Mouse (Mus musculus) mature B cell (primary cell): ENCODE measurements around the gene Pip5k1b.

Experiments
- in situ Hi-C: fragments of 300-500 bp; cut with MboI; formaldehyde crosslinking; loops from 2 replicates; pipeline ENCODE4 v1.14.3; 2019

The Pip5k1b gene

DNA sequence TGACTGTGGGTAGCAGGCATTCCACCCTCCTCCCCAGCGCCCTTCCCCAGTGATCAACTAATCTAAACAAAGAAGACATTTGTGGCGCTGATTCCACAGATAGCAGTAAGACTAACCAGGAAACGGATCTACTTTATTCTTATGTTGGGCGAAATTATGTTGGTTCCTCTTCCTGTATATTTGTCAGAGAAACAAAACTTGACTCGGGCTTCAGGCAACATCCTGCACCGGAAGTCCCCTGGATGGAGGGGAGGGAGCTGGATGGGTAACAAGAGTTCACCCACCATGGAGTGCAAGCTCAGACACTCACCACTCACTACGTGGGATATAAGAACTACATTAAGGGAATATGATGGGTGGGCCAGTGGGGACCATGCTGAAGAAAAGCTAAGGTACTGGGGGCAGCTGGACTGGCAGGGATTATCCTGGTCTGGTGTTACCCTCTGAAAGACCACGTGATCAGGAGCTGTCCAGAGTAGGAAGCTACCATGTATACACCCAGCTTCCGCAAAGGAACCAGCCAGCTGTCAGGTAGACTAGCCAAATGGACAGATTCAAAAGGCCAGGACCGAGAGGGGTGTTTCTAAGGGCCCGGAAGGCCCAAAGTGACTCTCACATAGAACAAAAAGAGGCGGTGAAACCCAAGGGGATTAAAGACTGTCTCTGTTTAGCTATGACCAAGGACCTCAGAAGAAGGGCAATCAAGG, 219.1 kb downstream of the Pip5k1b start:
- in situ Hi-C loops = no loop called here

DNA sequence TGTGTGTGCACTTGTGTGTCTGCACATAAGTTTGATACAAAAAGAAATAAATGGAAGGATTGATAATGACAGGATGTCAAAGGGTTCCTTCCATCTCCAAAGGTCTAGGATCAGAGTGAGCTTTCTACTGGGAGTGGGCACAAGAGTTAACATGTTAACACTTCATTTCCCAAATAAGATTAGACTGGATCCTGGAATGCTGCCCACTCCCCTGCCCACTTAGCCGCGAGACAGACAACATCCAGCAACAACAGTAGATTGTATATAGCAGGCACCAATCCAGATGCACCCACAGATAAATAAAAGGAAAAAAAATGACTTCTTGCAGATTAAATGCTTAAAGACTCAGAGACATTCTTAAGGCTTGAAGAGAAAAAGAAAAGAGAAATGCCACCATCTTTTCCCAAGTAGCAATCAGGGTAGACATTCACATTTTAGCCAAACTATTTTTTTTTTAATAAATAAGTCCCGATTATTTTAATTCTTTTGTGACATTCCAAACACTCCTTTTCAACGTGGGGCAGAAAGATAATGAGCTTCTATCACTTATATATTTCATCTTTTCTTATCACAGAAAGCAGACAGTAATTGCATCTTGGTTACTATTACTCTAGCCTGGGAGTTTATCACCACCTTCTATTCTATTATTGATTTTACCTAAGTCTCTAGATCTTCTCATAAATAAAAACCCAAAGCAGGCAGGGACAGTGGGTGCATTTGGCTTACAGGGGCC, 219.9 kb downstream of the Pip5k1b start:
- in situ Hi-C loops = no loop called here

DNA sequence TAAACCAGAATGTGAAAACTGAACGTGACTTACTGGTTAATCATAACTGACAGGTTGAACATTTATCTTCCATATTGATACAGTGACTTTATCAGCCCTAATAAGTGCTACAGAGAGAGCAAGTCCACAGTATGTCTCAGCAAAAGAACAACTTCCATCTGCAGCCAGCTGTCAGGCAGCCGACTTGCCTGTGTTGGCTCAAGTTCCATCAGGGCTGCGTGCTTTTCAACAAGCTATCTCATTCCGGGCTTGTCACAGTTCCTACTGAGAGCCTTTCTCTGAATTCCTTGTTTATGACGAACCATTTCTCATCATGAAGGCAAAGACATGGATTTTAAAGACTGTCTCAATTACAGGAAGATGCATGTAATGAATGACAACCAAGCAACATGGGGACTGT, 222.7 kb downstream of the Pip5k1b start:
- in situ Hi-C loops = no loop called here

DNA sequence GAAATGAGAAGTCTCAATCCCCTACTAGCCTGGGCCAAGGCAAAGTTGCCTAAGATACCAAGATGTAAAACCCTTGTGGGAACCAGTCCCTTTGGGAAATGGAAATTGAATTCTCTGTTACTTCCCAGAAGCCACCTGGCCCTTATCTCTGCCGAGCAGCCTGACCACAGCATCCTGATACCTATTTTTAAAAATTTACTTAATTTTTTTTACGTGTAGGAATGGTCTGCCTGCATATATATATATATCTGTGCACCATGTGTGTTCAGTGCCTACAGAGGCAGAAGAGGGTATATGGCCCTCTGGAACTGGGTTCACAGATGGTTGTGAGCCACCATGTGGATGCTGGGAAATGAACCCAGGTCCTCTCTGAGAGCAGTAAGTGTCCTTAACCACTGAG, 224.4 kb downstream of the Pip5k1b start:
- in situ Hi-C loops = no loop called here

DNA sequence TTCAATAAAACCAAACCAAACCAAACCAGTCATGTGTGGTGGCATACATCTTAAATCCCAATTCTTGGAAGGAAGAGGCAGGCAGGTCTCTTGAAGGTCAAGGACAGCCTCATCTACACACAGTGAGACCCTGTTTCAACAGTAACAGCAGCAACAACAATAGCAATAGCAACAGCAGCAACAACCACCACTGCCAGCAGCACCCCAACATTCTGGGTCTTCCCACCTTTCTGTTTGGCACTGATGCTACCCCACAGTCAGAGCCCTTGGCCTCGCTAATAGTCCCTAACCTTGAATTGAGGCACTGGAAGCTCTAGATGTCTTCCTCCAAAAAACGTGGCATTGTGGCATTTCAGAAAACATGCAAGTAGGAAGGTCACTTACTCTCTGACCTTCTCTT, 225.3 kb downstream of the Pip5k1b start:
- in situ Hi-C loops = no loop called here

DNA sequence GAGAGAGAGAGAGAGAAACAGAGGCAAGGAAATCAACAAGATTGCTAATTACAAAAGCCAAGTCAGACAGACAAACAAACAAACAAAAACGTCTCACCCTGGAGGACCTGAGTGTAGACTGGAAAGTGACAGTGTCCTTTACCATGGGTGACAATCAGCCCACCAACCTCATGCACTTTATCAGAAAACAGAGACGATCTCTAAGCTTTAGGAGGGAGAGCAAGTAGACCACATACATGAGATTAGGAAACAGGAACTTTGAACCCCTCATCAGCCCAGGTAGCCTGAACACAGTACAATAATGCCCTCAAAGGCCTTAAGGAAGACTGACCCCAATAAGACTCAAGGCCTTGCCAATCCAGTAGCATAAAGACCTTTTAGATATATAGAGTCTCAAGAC, 227.8 kb downstream of the Pip5k1b start:
- in situ Hi-C loops = no loop called here

DNA sequence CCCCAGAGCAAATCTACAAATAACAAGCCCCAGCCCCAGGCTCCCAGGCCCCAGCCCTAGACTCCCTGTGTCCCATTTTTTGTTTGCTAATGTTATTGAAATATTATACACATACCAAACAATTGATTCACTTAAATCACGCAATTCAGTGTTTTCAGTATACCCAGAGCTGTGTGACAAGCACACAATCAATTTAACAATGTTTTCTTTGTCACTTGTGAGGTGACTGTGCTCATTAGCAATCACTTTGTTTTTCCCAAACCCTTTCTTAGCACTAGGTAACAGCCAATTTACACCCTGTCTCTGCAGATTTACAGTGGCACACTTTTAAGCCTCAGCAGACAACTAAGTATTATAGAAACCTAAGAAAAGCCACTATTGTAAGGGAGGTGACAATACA, 228.7 kb downstream of the Pip5k1b start:
- in situ Hi-C loops = no loop called here

DNA sequence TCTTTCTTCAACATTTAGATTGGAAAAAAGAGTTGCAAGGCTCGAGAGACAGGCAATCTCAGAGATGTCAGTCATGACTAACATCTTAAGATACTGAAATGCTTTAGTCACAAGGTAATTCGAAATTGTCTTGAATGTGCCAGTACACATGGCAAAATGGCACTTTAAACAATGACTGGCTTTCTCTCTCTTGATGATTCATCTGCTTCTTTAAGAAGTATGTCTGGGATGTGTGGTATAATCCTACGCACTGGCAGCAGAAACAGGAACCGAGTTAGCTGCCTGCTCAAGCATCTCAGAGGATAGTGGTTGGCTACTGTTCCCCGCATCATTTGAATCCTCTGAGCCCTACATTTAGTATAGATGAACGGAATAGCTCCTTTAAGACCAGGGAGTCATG, 230.0 kb downstream of the Pip5k1b start:
- in situ Hi-C loops = no loop called here

DNA sequence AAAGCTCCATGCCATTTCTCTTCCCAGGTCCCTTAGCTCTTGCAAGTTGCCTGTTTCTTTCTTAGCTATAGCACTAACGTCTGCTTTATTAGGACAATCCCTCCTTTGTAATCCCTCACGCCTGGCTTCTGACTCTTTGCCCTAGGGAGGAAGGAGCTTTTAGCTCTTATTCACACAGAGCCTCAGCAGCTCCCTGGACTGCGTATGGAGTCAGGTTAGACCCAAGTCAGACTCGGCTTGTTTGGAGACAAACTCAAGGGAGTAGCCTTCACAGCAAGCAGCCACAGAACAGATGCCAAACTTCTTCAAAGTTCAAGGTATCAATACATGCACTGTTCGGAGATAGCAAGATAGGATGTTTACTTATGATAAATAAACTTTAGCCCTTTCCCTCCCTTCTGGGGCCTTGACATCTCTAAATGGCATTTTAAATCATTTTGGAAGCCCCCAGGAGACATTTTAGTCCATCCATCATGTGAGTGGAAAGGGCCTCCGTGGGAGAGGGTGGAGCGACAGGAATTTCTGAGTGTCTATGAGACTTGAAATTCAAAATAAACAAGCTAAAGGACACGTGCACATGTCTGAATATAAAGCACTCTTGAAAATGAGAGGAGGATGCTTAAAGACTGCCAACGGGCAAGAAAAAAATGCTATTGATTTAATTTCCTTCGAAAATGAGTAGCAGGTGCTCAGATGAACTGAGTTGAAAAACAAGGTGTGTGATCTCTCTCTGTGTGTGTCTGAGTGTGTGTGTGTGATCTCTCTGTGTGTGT, 231.6 kb downstream of the Pip5k1b start:
- in situ Hi-C loops = loop anchor here (25.0 kb wide), 1 partner anchor 538 kb away; the partner anchor contains the start of gene Pgm5

DNA sequence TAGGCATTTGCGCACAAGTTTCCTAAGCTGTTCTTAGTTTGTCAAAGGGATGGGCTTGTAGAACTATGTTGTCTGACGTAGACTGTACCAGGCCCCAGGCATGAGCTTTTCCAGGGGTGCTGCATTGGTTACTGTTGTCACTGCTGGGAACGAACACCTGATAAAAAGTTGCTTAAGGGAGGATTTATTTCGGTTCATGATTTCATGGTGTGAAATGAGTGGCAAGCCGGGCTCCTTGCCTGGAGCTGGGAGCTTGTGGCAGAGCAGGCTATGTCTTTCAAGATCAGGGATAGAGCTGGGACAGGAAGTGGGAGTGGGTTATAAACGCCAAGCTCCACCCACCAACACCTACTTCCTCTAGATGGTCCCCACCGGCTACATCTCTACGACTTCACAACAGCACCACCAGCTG, 233.8 kb downstream of the Pip5k1b start:
- in situ Hi-C loops = loop anchor here (25.0 kb wide), 1 partner anchor 540 kb away; the partner anchor contains the start of gene Pgm5

DNA sequence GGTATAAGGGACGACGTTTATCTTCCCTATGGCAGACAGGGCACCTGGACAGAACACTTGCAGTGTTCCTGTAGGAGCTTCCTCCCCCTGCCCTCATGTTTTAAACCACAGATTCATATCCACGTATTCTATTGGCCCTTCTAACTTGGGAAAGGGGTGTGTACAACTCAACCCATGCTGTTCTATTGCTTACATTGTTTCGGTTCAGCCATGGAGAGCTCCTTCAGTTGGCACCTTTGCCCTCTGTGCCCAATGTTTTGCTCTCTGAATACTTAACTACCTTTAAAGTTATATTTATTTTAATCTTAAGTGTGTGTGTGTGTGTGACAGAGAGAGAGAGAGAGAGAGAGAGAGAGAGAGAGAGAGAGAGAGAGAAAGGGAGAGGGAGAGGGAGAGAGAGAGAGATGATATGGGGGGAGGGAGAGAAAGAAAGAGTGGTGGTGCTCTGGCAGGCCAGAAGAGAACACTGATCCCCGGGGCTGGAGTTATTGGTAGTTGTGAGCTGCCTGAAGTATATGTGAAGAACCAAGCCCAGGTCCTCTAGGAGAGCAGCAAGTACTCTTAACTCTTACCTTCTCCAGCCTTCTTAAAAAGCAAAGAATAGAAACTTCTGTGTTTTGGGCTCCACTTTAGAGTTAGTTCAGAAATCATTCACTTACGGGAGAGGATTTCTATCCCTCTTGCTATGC, 234.3 kb downstream of the Pip5k1b start:
- in situ Hi-C loops = loop anchor here (25.0 kb wide), 1 partner anchor 541 kb away; the partner anchor contains the start of gene Pgm5

DNA sequence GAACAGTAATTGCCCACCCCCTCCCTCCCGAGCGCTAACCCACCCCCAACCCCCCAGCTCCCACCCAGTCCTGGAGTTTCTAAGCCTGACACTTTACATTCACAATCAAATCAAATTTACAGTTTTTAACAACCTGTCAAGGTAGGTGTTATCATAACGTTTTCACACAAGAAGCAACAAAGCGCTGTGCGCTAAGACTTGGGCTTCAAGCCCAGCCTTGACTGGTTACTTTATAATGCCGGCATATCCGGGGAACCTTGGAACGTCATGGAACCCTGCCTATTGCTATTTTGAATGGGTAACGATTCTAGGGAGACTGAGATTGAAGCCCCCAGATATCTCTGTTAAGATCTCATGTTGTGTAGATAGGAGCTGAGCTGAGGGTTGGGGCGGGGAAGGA, 237.5 kb downstream of the Pip5k1b start:
- in situ Hi-C loops = loop anchor here (25.0 kb wide), 1 partner anchor 544 kb away; the partner anchor contains the start of gene Pgm5

DNA sequence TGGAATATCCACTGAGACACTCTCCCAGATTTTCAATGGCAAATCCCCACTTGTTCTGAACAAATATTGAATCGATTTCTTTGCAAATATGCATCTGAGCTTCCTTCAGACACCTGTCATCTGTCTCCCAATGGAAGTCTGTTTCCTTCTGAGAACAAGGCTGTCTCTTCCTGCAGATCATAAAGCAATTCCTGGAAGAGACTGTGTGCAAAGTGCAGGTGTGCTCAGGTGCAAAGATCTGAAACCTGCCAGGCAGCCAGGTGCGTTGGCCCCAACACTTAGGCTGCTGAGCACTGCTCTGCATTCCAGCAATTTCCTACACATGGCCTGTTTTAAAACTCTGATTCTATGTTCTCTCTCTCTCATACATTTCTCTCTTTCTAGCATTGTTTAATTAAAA, 237.9 kb downstream of the Pip5k1b start:
- in situ Hi-C loops = loop anchor here (25.0 kb wide), 1 partner anchor 545 kb away; the partner anchor contains the start of gene Pgm5

DNA sequence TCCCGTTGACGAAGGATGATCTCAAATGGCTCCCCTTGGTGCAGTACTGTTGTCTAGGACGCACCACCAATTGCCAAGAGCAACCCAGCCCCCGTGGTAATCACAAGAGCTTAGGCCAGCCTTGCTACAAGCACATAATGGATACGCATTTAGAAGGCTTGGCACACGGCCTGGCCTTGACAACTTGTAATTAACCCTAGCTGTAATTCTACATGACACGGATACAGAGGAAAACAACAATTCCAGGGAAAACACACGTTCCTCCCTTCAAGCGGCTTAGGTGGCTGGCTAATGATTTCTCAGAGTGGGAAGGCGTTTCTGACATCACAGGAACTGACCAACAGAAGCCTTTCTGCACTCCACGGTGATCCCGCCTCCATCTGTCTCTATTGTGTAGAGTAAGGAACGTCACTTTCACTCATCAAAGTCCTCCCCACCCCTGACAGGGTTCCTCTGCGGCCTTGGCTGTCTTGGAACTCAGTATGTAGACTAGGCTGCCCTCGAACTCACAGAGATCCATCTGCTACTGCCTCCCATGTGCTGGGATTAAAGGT, 238.6 kb downstream of the Pip5k1b start:
- in situ Hi-C loops = loop anchor here (25.0 kb wide), 1 partner anchor 545 kb away; the partner anchor contains the start of gene Pgm5

DNA sequence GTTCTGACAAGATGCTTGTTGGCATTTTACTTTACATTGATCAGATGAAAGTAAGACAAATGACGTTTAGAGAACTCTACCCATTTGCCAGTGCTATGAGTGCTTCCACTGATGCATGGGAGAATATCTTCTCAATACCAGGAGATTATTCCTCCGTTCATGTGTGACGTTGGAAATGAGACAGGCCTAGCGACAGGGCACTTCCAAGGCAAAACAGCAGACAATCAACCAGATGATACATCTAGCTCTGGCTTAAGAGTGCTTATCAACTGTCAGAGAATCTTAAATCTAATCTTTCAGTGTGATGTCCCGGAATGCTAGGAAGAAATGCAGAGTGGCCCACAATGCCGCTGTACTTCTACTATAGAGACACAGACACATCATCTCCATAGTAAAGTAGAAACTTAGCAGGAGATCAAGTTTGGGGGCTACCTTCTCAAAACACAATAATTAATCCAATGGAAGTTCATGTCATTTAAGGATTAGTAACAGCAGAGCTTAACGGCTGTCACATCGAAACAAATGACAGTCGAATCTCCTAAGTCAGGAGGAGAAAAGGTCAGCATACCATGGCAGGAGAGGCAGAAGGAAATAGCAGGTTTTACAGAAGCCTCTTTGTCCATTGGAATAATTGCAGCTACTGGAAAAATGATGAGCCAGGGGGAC, 239.5 kb downstream of the Pip5k1b start:
- in situ Hi-C loops = loop anchor here (25.0 kb wide), 1 partner anchor 546 kb away; the partner anchor contains the start of gene Pgm5

DNA sequence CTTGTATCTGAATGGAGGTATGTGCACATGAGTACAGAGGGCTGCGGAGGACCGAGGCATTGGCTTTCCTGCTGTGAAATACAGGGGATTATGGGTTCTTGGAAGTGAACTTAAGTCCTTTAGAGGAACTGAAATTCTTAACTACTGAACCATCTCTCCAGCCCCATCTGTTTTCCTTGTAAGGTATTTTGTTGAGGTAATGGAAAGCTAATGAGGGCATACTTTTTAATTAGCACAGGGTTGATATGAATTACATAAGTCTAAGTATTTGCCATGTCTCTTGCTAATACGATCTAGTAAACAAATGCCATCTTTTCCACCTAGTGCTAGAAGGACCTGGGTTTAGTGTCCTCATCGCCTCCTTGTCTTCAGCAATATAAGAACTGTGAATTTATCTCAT, 240.4 kb downstream of the Pip5k1b start:
- in situ Hi-C loops = loop anchor here (25.0 kb wide), 1 partner anchor 547 kb away; the partner anchor contains the start of gene Pgm5

DNA sequence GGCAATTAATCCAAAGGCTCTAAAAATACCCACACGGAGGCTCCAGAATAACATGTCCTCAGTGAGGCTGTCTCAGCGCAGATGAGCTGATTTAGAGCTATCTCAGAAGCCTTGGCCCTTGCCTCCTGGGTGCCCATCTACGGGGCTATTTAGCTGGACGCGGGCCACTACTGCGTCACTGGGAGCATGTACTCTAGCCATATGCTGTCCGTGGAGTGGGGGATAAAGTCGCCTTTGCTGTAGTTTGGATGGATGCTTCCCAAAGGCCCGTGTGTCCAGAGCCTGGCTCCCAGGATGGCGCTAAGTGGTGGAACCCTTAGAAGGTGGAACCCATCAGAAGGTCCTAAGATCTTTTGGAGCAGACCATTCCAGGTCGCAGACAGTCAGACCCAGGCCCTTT, 241.0 kb downstream of the Pip5k1b start:
- in situ Hi-C loops = loop anchor here (25.0 kb wide), 1 partner anchor 548 kb away; the partner anchor contains the start of gene Pgm5

DNA sequence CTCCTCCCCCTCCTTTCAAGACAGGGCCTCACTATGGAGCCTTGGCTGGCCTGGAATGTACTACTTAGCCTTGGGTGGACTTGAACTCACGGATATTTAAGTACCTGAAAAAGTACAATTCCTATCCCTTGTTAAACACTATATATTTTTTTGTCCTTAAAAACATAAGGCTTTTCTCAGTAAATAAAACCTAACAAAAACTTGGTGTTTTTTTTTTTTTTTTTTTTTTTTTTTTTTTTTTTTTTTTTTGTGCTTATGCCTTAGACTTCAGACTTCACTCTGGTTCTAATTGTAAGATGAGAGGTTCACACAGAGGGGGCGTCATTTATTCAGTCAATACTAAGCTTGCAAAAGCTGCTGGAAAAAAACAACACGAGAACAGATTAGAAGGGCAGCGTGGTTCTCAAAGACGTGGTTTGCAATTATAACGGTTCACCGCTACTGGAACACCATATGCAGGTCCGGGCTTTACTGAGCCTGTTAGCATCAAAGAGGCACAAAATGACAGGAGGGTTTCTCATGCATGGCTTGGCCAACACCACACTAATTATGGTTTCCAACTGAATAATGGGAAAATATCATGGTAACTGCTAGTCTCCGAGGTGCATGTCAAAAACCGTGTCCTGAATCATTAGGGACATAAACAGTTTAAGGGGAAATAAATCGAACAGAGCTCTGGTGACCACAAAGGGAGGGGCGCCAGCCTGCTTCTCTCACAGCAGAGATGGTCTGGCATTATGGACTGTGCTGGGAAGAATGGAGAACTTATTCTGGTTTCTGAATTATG, 242.9 kb downstream of the Pip5k1b start:
- in situ Hi-C loops = loop anchor here (25.0 kb wide), 1 partner anchor 550 kb away; the partner anchor contains the start of gene Pgm5

DNA sequence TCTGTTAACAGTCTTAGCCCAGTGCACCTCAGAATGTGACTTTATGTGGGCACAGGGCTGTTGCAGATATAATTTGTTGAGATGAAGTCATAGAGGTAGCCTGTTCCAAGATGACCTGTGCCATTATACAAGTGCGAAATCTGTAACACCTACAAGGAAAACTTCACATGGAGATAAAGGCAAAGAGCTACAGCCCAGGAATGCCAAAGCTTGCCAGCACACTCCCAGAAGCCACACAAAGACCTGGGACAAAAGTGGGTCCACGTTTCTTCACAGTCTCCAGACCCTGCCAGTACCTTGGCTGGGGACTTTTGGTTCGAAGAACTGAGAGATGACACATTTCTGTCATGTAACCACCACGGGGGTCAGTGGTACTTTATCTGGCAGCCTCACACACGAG, 243.6 kb downstream of the Pip5k1b start:
- in situ Hi-C loops = loop anchor here (25.0 kb wide), 1 partner anchor 550 kb away; the partner anchor contains the start of gene Pgm5
